Mouse (Mus musculus) lung, postnatal 0 days (tissue): ENCODE measurements around the gene Slc37a1.

Experiments used
- CTCF ChIP-seq: IDR thresholded peaks from 2 replicates; pipeline ENCODE4 v1.5.1; 2016; ENCODE audit warnings: antibody characterized with exemption, mild to moderate bottlenecking
- EP300 ChIP-seq: IDR thresholded peaks from 2 replicates; pipeline ENCODE4 v1.6.1; 2016; ENCODE audit warnings: antibody characterized with exemption, mild to moderate bottlenecking, control low read depth

DNA sequence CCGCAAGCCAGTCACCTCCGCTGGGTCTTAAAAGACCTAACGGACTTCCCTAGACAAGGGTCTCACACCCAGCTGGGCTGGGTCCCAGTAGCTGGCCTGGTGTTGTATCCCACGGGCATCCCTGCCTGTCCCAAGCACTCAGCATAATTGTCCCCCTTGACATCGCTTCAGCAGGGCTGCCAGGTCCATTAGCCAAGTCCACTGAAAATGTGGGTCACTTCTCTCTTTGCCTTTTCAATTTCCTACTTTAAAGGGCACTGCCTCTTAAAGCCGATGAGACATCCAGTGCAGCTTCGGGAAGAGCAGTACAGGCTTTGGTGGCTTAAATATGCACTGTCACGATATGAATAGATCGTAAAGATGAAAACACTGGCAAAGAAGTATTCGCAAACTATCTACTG is 91.8 kb downstream of the Slc37a1 start:
- TF ChIP-seq CTCF, result no peak
- no peak for TF ChIP-seq EP300
